Mouse (Mus musculus) adrenal gland, adult (tissue): ENCODE measurements around the gene Rnf2.
A peak's percentile ranks its signal among the peaks of the same experiment; 100 is the strongest.
"Not testable (repeated sequence)": the region's sequence is repeated elsewhere in the genome, so short reads cannot be mapped to it uniquely, and the experiment has no call there.

Experiments used
- DNase-seq, 2 experiments: peaks; one replicate each; pipeline ENCODE4 v3.0.0; 2022 to 2023; ENCODE audit warnings: low spot score in 1 of 2; ENCODE audit not compliant: inconsistent age in 2 of 2

Gene Rnf2

DNA sequence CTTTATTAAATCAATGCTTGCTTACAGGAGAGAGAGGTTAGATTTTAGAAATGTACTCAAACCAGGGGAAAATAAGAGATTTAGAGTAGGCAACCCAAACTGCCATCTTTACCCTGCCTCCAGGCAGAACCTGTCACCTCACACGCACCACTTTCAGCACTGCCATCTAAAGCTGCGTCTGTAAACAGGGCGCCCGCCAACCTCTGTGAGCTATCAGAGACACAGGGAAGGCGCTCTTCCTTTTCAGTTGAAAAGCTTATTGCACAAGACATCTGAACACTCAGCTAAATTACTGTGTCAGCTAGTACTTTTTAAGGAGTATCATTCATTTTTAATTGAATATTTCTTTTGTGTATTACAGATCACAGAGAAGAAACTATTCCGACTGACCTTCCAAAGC lies 10.9 kb downstream of the Rnf2 start:
- DNase-seq = no peak

DNA sequence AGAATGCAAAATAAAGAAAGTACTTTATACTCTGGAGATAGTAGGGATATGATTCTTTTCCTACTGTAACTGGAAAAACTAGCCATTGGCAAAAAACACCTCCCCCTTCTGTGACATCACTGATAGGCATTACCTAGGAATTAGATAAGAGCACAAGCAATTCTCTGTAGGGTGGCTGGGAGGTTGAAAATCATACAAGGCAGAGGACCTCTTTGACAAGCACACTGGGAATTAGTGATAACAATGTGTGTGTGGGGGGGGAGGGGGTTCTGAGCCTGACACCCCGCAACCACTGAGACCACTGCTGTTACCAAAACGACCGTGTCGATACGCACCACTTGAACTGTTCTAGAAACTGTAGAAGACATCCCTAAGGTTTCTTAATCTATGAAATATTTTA lies 16.0 kb downstream of the Rnf2 start:
- no peak for DNase-seq

GRCm38 (mm10) chr1:151483568-151483967 lies 17.2 kb downstream of the Rnf2 start:
- DNase-seq = peak in 1 of 2 experiments; percentile 68

- DNase-seq = no peak
These were observed 18.3 kb downstream of the Rnf2 start for GRCm38 (mm10) chr1:151482497-151482896.

GRCm38 (mm10) chr1:151472386-151472785 lies 28.4 kb downstream of the Rnf2 start:
- not testable (repeated sequence) for DNase-seq

DNA sequence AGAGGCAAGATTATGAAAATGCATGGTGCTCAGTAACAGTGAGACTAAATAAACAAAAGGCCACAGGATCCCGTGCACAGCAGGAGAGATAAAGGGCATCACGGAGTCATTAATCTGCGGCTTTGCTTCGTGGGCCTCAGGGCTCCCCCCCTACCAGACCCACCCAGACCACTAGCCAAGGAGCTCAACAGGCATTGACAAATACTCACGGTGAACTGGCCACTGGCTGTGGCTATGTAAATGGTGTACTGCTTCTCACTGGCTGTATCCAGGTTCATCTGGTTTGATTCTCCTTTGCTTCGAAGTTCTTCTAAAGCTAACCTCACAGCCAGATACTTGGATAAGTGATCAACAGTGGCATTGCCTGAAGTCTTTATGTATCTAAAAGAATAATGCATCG lies 29.3 kb downstream of the Rnf2 start:
- no peak for DNase-seq

GRCm38 (mm10) chr1:151466571-151466970 lies 34.2 kb downstream of the Rnf2 start:
- no peak for DNase-seq

DNA sequence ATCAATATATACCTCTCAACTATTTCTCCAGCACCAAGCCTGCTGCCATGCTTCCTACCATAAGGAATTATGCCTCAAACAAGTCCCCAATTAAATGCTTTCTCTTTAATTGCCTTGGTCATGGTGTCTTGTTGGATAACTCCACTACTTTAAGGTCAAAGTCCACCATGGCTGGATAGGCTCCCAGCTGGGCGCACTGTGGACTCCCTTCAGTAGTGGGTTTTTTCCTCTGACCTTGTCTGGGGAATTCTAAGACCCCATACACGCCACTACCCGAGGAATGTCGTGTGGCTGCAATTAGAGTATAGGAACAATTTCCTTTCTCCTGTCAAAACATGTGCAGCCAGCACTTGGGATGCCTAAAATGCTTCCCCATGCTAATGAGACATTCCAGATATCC lies 35.8 kb downstream of the Rnf2 start:
- DNase-seq = no peak

DNA sequence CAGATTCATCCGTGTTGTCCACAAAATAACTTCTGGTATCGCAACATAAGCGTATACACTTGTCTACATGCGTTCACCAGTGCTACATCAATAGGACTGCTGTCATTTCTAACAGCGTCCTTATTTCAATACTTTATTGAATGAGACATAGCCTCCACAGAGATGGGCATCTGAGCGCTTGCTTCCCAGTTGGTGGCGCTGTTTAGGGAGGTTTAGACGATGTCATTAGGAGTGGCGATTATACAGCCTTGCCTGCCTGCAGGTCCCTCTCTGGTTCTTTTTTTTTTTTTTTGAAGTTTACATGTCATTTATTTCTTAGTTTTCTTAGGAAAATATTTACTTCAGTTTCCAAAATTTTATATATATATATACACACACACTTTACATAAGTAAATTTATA lies 39.5 kb downstream of the Rnf2 start:
- DNase-seq = no peak

GRCm38 (mm10) chr1:151457087-151457486 lies 43.7 kb downstream of the Rnf2 start:
- no peak for DNase-seq

DNA sequence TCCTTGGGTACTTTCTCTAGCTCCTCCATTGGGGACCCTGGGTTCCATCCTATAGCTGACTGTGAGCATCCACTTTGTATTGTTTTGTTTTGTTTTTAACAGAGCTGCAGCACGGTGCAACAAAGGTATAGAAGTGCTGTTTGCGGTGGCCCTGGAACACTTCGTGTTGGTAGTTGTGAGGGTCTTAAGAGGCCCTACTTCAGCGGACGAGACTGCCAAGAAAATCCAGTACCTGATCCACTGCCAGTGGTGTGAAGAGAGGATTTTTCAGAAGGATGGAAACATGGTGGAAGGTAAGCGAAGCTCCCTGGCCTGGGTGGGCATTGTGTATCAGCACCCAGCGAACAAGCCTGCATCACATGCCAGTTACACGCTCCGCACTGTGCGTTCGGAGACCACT lies 48.8 kb downstream of the Rnf2 start:
- DNase-seq = no peak

GRCm38 (mm10) chr1:151450851-151451250 lies 49.9 kb downstream of the Rnf2 start:
- DNase-seq = no peak

GRCm38 (mm10) chr1:151449866-151450265 lies 50.9 kb downstream of the Rnf2 start:
- no peak for DNase-seq

GRCm38 (mm10) chr1:151435431-151435830 lies 65.3 kb downstream of the Rnf2 start:
- no peak for DNase-seq

DNA sequence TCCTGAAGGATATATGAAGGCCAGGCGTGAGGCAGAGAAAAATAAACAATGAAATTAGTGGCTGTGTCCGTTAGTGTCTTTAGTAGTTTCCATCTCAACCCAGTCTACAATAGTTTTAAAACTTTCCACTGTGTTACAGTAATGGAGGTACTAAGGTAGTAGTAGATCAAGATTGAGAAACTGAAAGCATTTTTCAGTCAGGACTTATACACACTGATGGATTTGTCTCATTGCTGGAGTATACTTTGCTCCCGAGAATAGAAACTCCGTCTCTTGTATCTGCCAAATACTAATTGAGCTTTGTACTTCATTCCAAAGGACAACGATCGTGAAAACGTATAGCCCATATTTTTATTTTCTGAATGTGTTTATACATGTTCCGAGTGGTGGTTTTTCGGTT lies 71.4 kb downstream of the Rnf2 start:
- no peak for DNase-seq

DNA sequence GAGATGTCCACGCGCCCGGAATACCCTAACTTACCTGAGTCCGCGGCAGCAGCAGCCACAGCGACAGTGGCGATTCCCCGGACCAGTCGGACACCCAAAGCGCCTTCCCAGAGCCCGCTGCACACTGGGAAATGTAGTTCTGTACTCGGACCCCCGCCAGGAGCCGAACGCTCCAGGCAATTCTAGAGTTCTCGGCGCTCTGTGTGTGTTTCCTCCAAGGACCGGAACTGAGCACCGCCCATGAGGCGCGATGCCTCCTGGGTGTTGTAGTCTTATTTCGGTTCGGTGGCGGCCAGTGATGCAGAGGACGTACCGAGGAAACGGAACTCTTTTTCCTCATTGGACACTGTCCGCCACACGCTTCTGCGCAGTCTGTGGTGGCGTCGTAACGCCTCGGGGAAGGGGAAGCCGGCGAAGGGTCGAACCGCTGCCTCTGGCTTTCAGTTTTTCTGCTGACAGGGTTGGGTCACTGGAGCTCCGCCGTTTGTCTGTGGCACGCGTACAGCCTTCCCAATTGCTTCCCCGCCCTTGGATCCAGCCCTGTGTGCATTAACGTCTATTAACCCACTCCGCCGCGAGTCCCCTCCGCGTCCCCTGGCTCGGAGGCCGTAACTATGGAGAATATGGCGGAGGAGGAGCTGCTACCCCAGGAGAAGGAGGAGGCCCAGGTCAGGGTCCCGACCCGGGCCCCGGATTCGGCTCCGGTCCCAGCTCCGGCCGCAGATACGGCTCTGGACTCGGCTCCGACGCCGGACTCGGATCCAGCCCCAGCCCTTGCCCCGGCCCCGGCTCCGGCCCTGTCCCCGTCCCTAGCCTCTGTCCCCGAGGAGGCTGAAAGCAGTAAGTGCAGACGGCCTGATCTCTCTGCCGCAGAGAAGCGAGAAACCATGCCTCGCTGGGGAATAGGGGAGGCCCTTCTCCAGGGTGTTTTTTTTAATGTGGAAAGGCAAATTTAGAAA lies 72.2 kb downstream of the Rnf2 start, which contains the start of the genes Swt1 and Trmt1l:
TSS of gene Swt1 (minus strand) at position 193 of the 959 bp plus-strand sequence.
TSS of gene Trmt1l (plus strand) at position 280 of the 959 bp plus-strand sequence.
- peak; percentile 99 for DNase-seq

DNA sequence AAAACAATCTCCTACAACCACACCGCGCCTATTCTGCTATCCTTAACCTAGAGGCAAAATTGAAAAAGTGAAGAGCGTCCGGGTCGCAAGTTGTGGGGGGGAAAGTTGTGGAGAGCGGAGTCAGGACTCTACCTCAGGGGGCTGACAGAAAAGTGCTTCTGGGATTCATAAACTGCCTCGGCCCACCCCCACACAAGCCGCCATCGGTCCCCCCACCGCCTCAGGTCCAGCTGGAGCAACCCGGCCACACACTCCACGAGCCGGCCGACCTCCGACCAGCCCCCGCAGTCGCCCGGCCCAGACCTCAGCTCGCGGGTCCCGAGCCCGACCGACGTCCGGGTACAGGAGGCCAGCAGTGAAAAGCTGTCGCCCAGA lies 72.9 kb downstream of the Rnf2 start:
- no peak for DNase-seq

DNA sequence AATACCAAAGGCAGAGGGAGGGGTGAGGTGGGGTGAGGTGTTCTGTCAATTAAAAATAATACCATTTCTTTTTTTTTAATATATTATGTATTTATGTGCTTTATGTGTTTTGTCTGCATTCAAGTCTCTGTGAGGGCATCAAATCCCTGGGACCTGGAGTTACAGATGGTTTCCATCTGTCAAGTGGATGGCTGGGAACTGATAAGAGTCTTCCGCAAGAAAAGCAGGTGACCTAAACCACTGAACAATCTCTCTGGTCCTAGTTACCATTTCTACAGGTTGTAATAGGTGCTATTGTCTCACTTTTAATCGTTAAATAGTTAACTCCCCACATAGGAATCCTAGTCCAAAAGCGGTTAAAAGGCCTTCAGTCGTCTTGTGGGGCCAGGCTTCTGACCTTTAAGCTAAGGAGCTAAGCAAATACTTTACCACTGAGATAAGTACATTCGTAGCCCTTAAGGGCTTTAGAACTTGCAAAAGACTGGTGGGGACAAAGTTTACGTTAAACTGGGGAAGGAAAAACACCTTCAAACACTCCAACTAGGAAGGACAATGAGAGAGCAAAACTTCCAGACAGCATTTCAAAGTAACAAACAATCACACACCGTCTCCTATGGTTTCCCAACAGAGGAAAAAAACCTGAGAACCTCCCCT lies 73.7 kb downstream of the Rnf2 start:
- DNase-seq = peak in 1 of 2 experiments; percentile 71

DNA sequence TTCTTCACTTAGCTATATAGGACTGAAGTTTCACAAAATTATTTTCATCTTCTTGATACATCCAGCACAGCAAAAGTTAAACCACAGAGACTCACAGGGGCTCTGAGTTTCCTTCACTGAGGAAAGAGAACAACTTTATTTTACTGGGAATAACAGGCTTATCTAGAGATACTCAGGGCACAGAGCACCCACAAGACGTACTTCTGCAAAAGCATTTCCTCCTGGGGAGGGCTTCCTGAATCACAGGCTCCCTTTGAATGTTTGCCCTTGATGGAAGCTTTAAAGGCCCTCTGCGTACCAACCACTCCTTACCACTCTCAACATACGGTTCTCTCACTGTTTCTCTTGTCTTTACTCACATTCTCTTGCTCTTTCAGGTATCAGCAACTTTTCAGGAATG lies 78.6 kb downstream of the Rnf2 start:
- no peak for DNase-seq

GRCm38 (mm10) chr1:151409827-151410226 lies 90.9 kb downstream of the Rnf2 start:
- DNase-seq = no peak
